Comparison of ENCODE assay signal across 10 mouse cellular contexts in genomic region chr10:60957820-60958233, GRCm38 (mm10).
DNase-seq lines count a peak whose midpoint lies in the region; ATAC-seq and TF ChIP-seq lines count a peak whose summit lies in the region.
"Had no signal": no experiment of that assay in that cellular context is flagged by ENCODE, and none has a peak within 500 bp of the region (broad histone marks: within the 10 kb centered on the region; RNA-seq: fewer than 3 reads in every experiment).

No protein-coding gene starts in this region.

- ATAC-seq in embryonic facial prominence, embryonic 13.5 days (ENCODE audit: insufficient number of reproducible peaks, insufficient read depth, low FRiP score, low TSS enrichment, low read depth): no peak
- ATAC-seq in lung, embryonic 14.5 days (ENCODE audit: insufficient read depth): no peak

- H3K9me3 ChIP-seq in embryonic facial prominence, embryonic 13.5 days: no peaks in the 10 kb centered on the region
- no peaks in the 10 kb centered on the region for H3K9me3 ChIP-seq in embryonic facial prominence, embryonic 10.5 days
- H3K9me3 ChIP-seq in lung, embryonic 14.5 days (ENCODE audit: low read depth, low read length): no peaks in the 10 kb centered on the region
- H3K9me3 ChIP-seq: embryonic facial prominence, embryonic 12.5 days; liver, embryonic 15.5 days had no signal

- H3K9ac ChIP-seq in embryonic facial prominence, embryonic 13.5 days: no peak overlapping the region
- no peak overlapping the region for H3K9ac ChIP-seq in lung, embryonic 14.5 days
- H3K9ac ChIP-seq: embryonic facial prominence, embryonic 12.5 days; liver, embryonic 15.5 days had no signal

- peaks cover 6% of the 10 kb centered on the region for H3K4me1 ChIP-seq in embryonic facial prominence, embryonic 13.5 days
- peaks cover 9% of the 10 kb centered on the region for H3K4me1 ChIP-seq in embryonic facial prominence, embryonic 10.5 days
- peaks cover 6% of the 10 kb centered on the region; the same call in 1 of the 2 replicates for H3K4me1 ChIP-seq in lung, embryonic 14.5 days (ENCODE audit: insufficient read depth)
- H3K4me1 ChIP-seq: embryonic facial prominence, embryonic 12.5 days; liver, embryonic 15.5 days had no signal

- H3K4me3 ChIP-seq in embryonic facial prominence, embryonic 13.5 days: no peak overlapping the region
- no peak overlapping the region for H3K4me3 ChIP-seq in embryonic facial prominence, embryonic 10.5 days
- H3K4me3 ChIP-seq in lung, embryonic 14.5 days (ENCODE audit: low read depth, low read length): no peak overlapping the region
- H3K4me3 ChIP-seq: embryonic facial prominence, embryonic 12.5 days; liver, embryonic 15.5 days had no signal

- WGBS in embryonic facial prominence, embryonic 13.5 days: 38% methylated on average over 17 of the region's 17 CpGs
- 49% methylated on average over 17 of the region's 17 CpGs for WGBS in embryonic facial prominence, embryonic 10.5 days
- WGBS in lung, embryonic 14.5 days: 24% methylated on average over 17 of the region's 17 CpGs

- DNase-seq in embryonic facial prominence, embryonic 10.5 days (ENCODE audit: low spot score): no peak
- peak; percentile 60 for DNase-seq in lung, embryonic 14.5 days
- DNase-seq in lung, postnatal 25 days (ENCODE audit: low spot score): no peak
- peak; percentile 87 to 90 for DNase-seq in cerebellum, postnatal 10 days
- peak; percentile 82 for DNase-seq in heart, postnatal 4 days
- no peak for DNase-seq in urinary bladder, adult 2 months (ENCODE audit: low spot score)
- no peak for DNase-seq in left cerebral cortex, adult 11 months (ENCODE audit: low spot score)

- 0 out of 2 replicates have a peak, but pooled peaks have one; percentile 4 for TF ChIP-seq CTCF in lung, embryonic 14.5 days (IDR thresholded peaks at IDR 0.05; ENCODE audit: low read depth)

- H3K36me3 ChIP-seq in embryonic facial prominence, embryonic 13.5 days: no peaks in the 10 kb centered on the region
- no peaks in the 10 kb centered on the region for H3K36me3 ChIP-seq in embryonic facial prominence, embryonic 10.5 days (replicated peaks)
- no peaks in the 10 kb centered on the region for H3K36me3 ChIP-seq in lung, embryonic 14.5 days (ENCODE audit: insufficient read depth)
- H3K36me3 ChIP-seq: embryonic facial prominence, embryonic 12.5 days; liver, embryonic 15.5 days had no signal

- H3K27me3 ChIP-seq in embryonic facial prominence, embryonic 13.5 days: no peaks in the 10 kb centered on the region
- H3K27me3 ChIP-seq in embryonic facial prominence, embryonic 10.5 days (replicated peaks; ENCODE audit: low read depth, poor library complexity, severe bottlenecking): peaks cover 41% of the 10 kb centered on the region
- H3K27me3 ChIP-seq in lung, embryonic 14.5 days (ENCODE audit: insufficient read depth, low read length): no peaks in the 10 kb centered on the region
- H3K27me3 ChIP-seq: embryonic facial prominence, embryonic 12.5 days; liver, embryonic 15.5 days had no signal

- H3K4me2 ChIP-seq in embryonic facial prominence, embryonic 13.5 days: 0 out of 2 replicates have a peak overlapping the region, but pooled peaks have one; percentile 21
- H3K4me2 ChIP-seq in lung, embryonic 14.5 days: peak overlapping the region; percentile 27; the same call in 1 of the 2 replicates
- H3K4me2 ChIP-seq: embryonic facial prominence, embryonic 12.5 days; liver, embryonic 15.5 days had no signal

- H3K27ac ChIP-seq in embryonic facial prominence, embryonic 13.5 days: no peak overlapping the region
- no peak overlapping the region for H3K27ac ChIP-seq in embryonic facial prominence, embryonic 10.5 days (replicated peaks)
- H3K27ac ChIP-seq in lung, embryonic 14.5 days (ENCODE audit: low read depth): no peak overlapping the region
- H3K27ac ChIP-seq: embryonic facial prominence, embryonic 12.5 days; liver, embryonic 15.5 days had no signal

Comparison
In these comparisons a context has a peak if more than half of its experiments do, and no peak if none do; other contexts are left out.
1. DNase-seq: peak in lung, embryonic 14.5 days (single experiment), cerebellum, postnatal 10 days (2 of 2) and heart, postnatal 4 days (single experiment); none in embryonic facial prominence, embryonic 10.5 days (single experiment), lung, postnatal 25 days (single experiment), urinary bladder, adult 2 months (single experiment) and left cerebral cortex, adult 11 months (single experiment).